Comparison of ENCODE assay signal across 9 mouse cellular contexts in the genomic region with DNA sequence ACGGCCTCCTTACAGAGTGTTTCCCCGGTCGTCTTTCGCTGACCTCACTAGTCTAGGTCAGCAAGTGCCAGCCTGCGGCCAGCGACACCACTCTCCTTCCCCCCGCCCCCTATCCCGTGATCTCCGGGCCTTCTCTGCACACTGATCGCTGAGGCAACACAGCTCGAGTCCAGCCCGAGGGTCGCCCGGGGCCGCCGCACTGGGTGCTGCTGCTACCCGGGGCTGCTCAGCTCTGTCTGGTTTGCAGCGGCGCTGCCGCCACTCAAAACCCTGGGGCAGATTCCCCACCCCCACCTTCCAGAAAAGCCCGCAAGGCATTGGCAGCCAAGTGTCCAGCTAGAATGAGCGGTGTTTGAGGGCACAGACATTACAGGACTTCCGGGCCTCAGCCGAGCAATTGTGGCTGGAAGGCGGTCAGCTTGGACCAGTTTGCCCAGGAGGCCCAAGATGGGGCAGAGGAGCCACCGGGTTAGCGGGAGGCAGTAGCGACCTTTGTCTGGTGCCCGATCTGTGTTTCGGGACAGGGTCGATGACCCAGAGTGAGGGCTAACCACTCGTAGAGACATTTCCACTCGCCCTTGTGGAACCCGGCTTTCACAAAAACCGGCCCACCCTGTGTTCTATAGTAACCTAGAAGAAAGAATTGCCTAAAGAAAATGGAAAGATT. TPM values are rescaled to one million over a fixed set of nuclear protein-coding genes. Genes with fewer than 3 reads are reported as not detected.
DNase-seq lines count a peak whose midpoint lies in the region; ATAC-seq lines count a peak whose summit lies in the region.
"Had no signal": no experiment of that assay in that cellular context is flagged by ENCODE, and none has a peak within 500 bp of the region (broad histone marks: within the 10 kb centered on the region; RNA-seq: fewer than 3 reads in every experiment).

No protein-coding gene starts in this region.

- H3K4me3 ChIP-seq in forebrain, embryonic 16.5 days (replicated peaks; ENCODE audit: low read length) = no peak overlapping the region; the same call in 1 of the 2 replicates
- peak overlapping the region; percentile 54 for H3K4me3 ChIP-seq in kidney, embryonic 15.5 days (replicated peaks)
- peak overlapping the region; percentile 67 for H3K4me3 ChIP-seq in midbrain, embryonic 10.5 days

- no peak overlapping the region for H3K27ac ChIP-seq in forebrain, embryonic 16.5 days (ENCODE audit: low read length)
- H3K27ac ChIP-seq in kidney, embryonic 15.5 days = peak overlapping the region; percentile 15; the same call in 1 of the 2 replicates
- no peak overlapping the region; the same call in 1 of the 2 replicates for H3K27ac ChIP-seq in midbrain, embryonic 10.5 days (replicated peaks)

- no peak overlapping the region for H3K9ac ChIP-seq in forebrain, embryonic 16.5 days (replicated peaks; ENCODE audit: low read depth, low read length)
- peak overlapping the region; percentile 31; the same call in 1 of the 2 replicates for H3K9ac ChIP-seq in kidney, embryonic 15.5 days

- peak overlapping the region; percentile 75 for H3K4me2 ChIP-seq in forebrain, embryonic 16.5 days (ENCODE audit: low read length)
- peak overlapping the region; percentile 95 for H3K4me2 ChIP-seq in kidney, embryonic 15.5 days

- 4% methylated on average over 35 of the region's 35 CpGs for WGBS in forebrain, embryonic 16.5 days
- WGBS in kidney, embryonic 15.5 days = 6% methylated on average over 35 of the region's 35 CpGs
- WGBS in midbrain, embryonic 10.5 days = 3% methylated on average over 35 of the region's 35 CpGs

- no peaks in the 10 kb centered on the region for H3K36me3 ChIP-seq in forebrain, embryonic 16.5 days (ENCODE audit: control insufficient read depth, insufficient read depth)
- no peaks in the 10 kb centered on the region for H3K36me3 ChIP-seq in kidney, embryonic 15.5 days
- H3K36me3 ChIP-seq in midbrain, embryonic 10.5 days = no peaks in the 10 kb centered on the region

- peak; percentile 50 for DNase-seq in gastrocnemius, postnatal 25 days
- DNase-seq in gastrocnemius, adult 18-20 months (ENCODE audit: low spot score) = no peak
- DNase-seq in midbrain, embryonic 10.5 days (ENCODE audit: low spot score) = peak; percentile 63
- no peak for DNase-seq in B cell, adult 2 months
- no peak for DNase-seq in frontal cortex, postnatal 14 days (ENCODE audit: low spot score in 2 of 2)

- H3K9me3 ChIP-seq in forebrain, embryonic 16.5 days (ENCODE audit: control insufficient read depth, low read length) = no peaks in the 10 kb centered on the region
- H3K9me3 ChIP-seq in kidney, embryonic 15.5 days (replicated peaks) = no peaks in the 10 kb centered on the region
- no peaks in the 10 kb centered on the region for H3K9me3 ChIP-seq in midbrain, embryonic 10.5 days (replicated peaks)

- ATAC-seq in forebrain, embryonic 16.5 days = no peak
- peak; percentile 44; the same call in 1 of the 2 replicates for ATAC-seq in kidney, embryonic 15.5 days (replicated peaks; ENCODE audit: low FRiP score)
- ATAC-seq in erythroid progenitor cell, adult 5-6 weeks (replicated peaks; ENCODE audit: low FRiP score, poor library complexity, severe bottlenecking) = no peak

- peaks cover 20% of the 10 kb centered on the region for H3K4me1 ChIP-seq in forebrain, embryonic 16.5 days (replicated peaks; ENCODE audit: control insufficient read depth, insufficient read depth, low read length)
- peaks cover 32% of the 10 kb centered on the region for H3K4me1 ChIP-seq in kidney, embryonic 15.5 days
- H3K4me1 ChIP-seq in midbrain, embryonic 10.5 days = peaks cover 38% of the 10 kb centered on the region

- H3K27me3 ChIP-seq in forebrain, embryonic 16.5 days (replicated peaks; ENCODE audit: control insufficient read depth, insufficient read depth, low read length) = peaks cover 31% of the 10 kb centered on the region
- peaks cover 36% of the 10 kb centered on the region for H3K27me3 ChIP-seq in kidney, embryonic 15.5 days
- H3K27me3 ChIP-seq in midbrain, embryonic 10.5 days (ENCODE audit: low read depth, poor library complexity, severe bottlenecking) = peaks cover 64% of the 10 kb centered on the region

RNA-seq across cellular contexts. Expression of gene 2210011C24Rik, which starts 0.7 kb away (rescaled TPM):
- 1 to 10 TPM; 3.3 to 5.9 TPM for total RNA-seq in gastrocnemius, postnatal 25 days (2021)
- 1 to 10 TPM; 2.0 to 2.4 TPM for total RNA-seq in gastrocnemius, adult 18-20 months (2021)
- polyA plus RNA-seq in forebrain, embryonic 16.5 days (2015; fragmentation: Nextera tagmentation; extraction: Ambion mirVana) = not detected in 2 replicates
- 7.4 and 9.1 TPM in 2 replicates for polyA plus RNA-seq in kidney, embryonic 15.5 days (2015; fragmentation: Nextera tagmentation; extraction: Ambion mirVana)
- 0.20 and 0.67 TPM in 2 replicates for polyA plus RNA-seq in midbrain, embryonic 10.5 days (2016; fragmentation: Nextera tagmentation; extraction: Ambion mirVana)
- total RNA-seq in erythroid progenitor cell, adult 5-6 weeks (2015; ENCODE audit: low replicate concordance) = not detected in 2 replicates
- not detected in 2 replicates for total RNA-seq in erythroid progenitor cell, adult 5-6 weeks (2017; ENCODE audit: low replicate concordance)
- total RNA-seq: CH12.LX had no signal

RNA-seq across cellular contexts. Expression of gene Palm3, which starts 8.6 kb away (rescaled TPM):
- total RNA-seq in gastrocnemius, postnatal 25 days (2021) = under 1 TPM; 0.26 to 0.32 TPM
- total RNA-seq in gastrocnemius, adult 18-20 months (2021) = under 1 TPM; 0.09 to 0.11 TPM
- polyA plus RNA-seq in forebrain, embryonic 16.5 days (2015; fragmentation: Nextera tagmentation; extraction: Ambion mirVana) = 2.0 and 3.0 TPM in 2 replicates
- polyA plus RNA-seq in kidney, embryonic 15.5 days (2015; fragmentation: Nextera tagmentation; extraction: Ambion mirVana) = 14.8 and 15.1 TPM in 2 replicates
- polyA plus RNA-seq in midbrain, embryonic 10.5 days (2016; fragmentation: Nextera tagmentation; extraction: Ambion mirVana) = 7.9 and 8.0 TPM in 2 replicates
- not detected in 2 replicates for total RNA-seq in erythroid progenitor cell, adult 5-6 weeks (2015; ENCODE audit: low replicate concordance)
- not detected in 2 replicates for total RNA-seq in erythroid progenitor cell, adult 5-6 weeks (2017; ENCODE audit: low replicate concordance)

RNA-seq across cellular contexts. Expression of gene 1700067K01Rik, which starts 11.3 kb away (rescaled TPM):
- total RNA-seq in gastrocnemius, postnatal 25 days (2021) = under 1 TPM; 0.33 to 0.35 TPM
- not detected for total RNA-seq in gastrocnemius, adult 18-20 months (2021)
- 1.1 and 1.3 TPM in 2 replicates for polyA plus RNA-seq in forebrain, embryonic 16.5 days (2015; fragmentation: Nextera tagmentation; extraction: Ambion mirVana)
- polyA plus RNA-seq in kidney, embryonic 15.5 days (2015; fragmentation: Nextera tagmentation; extraction: Ambion mirVana) = 1.2 and 1.3 TPM in 2 replicates
- 0.68 and 0.99 TPM in 2 replicates for polyA plus RNA-seq in midbrain, embryonic 10.5 days (2016; fragmentation: Nextera tagmentation; extraction: Ambion mirVana)
- total RNA-seq in erythroid progenitor cell, adult 5-6 weeks (2015; ENCODE audit: low replicate concordance) = 1.8 and 10.5 TPM in 2 replicates
- 2.6 and 4.7 TPM in 2 replicates for total RNA-seq in erythroid progenitor cell, adult 5-6 weeks (2017; ENCODE audit: low replicate concordance)

RNA-seq across cellular contexts. Expression of gene Samd1, which starts 15.2 kb away (rescaled TPM):
- 10 to 100 TPM; 15.6 to 16.7 TPM for total RNA-seq in gastrocnemius, postnatal 25 days (2021)
- total RNA-seq in gastrocnemius, adult 18-20 months (2021) = 10 to 100 TPM; 12.3 to 16.9 TPM
- polyA plus RNA-seq in forebrain, embryonic 16.5 days (2015; fragmentation: Nextera tagmentation; extraction: Ambion mirVana) = 8.1 and 9.7 TPM in 2 replicates
- polyA plus RNA-seq in kidney, embryonic 15.5 days (2015; fragmentation: Nextera tagmentation; extraction: Ambion mirVana) = 11.0 and 11.5 TPM in 2 replicates
- polyA plus RNA-seq in midbrain, embryonic 10.5 days (2016; fragmentation: Nextera tagmentation; extraction: Ambion mirVana) = 8.0 and 8.5 TPM in 2 replicates
- total RNA-seq in erythroid progenitor cell, adult 5-6 weeks (2015; ENCODE audit: low replicate concordance) = 114 and 119 TPM in 2 replicates
- total RNA-seq in erythroid progenitor cell, adult 5-6 weeks (2017; ENCODE audit: low replicate concordance) = 51.6 and 80.9 TPM in 2 replicates

RNA-seq across cellular contexts. Expression of gene Il27ra, which starts 29.8 kb away (rescaled TPM):
- total RNA-seq in gastrocnemius, postnatal 25 days (2021) = 1 to 10 TPM in 1 of 2 experiments, under 1 TPM in 1; 0.69 to 1.2 TPM
- under 1 TPM; 0.37 to 0.66 TPM for total RNA-seq in gastrocnemius, adult 18-20 months (2021)
- polyA plus RNA-seq in forebrain, embryonic 16.5 days (2015; fragmentation: Nextera tagmentation; extraction: Ambion mirVana) = 0.65 and 0.79 TPM in 2 replicates
- polyA plus RNA-seq in kidney, embryonic 15.5 days (2015; fragmentation: Nextera tagmentation; extraction: Ambion mirVana) = 2.3 and 3.2 TPM in 2 replicates
- 0.17 and 0.21 TPM in 2 replicates for polyA plus RNA-seq in midbrain, embryonic 10.5 days (2016; fragmentation: Nextera tagmentation; extraction: Ambion mirVana)
- 1.4 TPM in 1 of 2 replicates, not detected in the other for total RNA-seq in erythroid progenitor cell, adult 5-6 weeks (2015; ENCODE audit: low replicate concordance)
- total RNA-seq in erythroid progenitor cell, adult 5-6 weeks (2017; ENCODE audit: low replicate concordance) = 0.51 and 0.61 TPM in 2 replicates

Comparison
In these comparisons a context has a peak if more than half of its experiments do, and no peak if none do; other contexts are left out.
1. DNase-seq: peak in gastrocnemius, postnatal 25 days (single experiment) and midbrain, embryonic 10.5 days (single experiment); none in gastrocnemius, adult 18-20 months (single experiment), B cell, adult 2 months (0 of 2) and frontal cortex, postnatal 14 days (0 of 2).